Mouse (Mus musculus): ENCODE measurements around the gene Cbx5.
"Not testable (repeated sequence)": the region's sequence is repeated elsewhere in the genome, so short reads cannot be mapped to it uniquely, and the experiment has no call there.

Cbx5 gene

GRCm38 (mm10) chr15:103239685-103240159 is at the start of gene Cbx5:
Gene Cbx5 (minus strand): TSS chr15:103239816.
- DNase-seq (ENCODE audit: low spot score), result peak; percentile 90

- no peak for DNase-seq (ENCODE audit: low spot score)
These were observed 46.3 kb upstream of the Cbx5 start for GRCm38 (mm10) chr15:103285778-103286417.

- no peak for DNase-seq (ENCODE audit: low spot score)
These were observed 45.0 kb upstream of the Cbx5 start for GRCm38 (mm10) chr15:103284647-103285046.

DNA sequence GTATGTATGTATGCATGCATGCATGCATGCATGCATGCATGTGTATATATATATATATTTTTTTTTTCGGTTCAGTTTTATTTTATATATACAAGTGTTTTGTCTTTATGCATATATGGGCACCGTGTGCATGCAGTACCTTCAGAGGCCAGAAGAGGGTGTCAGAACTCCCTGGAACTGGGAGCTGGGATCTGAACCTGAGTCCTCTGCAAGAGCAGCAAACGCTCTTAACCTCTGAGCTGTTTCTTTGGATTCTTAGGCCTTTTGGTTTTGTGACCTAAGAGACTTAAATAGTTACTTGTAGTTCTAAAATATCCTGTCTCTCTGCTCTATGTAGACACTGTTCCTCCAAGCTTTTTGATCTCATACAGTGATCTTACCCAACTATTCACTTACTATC is 44.5 kb upstream of the Cbx5 start:
- peak; percentile 43 for DNase-seq (ENCODE audit: low spot score)

- DNase-seq (ENCODE audit: low spot score), result no peak
These were observed 42.0 kb upstream of the Cbx5 start for GRCm38 (mm10) chr15:103281465-103282205.

- DNase-seq (ENCODE audit: low spot score), result peak; percentile 47
These were observed 41.3 kb upstream of the Cbx5 start for GRCm38 (mm10) chr15:103280817-103281464.

- peak; percentile 45 for DNase-seq (ENCODE audit: low spot score)
These were observed 40.1 kb upstream of the Cbx5 start for GRCm38 (mm10) chr15:103279750-103280149.

GRCm38 (mm10) chr15:103277949-103278348 is 38.3 kb upstream of the Cbx5 start:
- DNase-seq (ENCODE audit: low spot score), result no peak

- not testable (repeated sequence) for DNase-seq (ENCODE audit: low spot score)
These were observed 36.3 kb upstream of the Cbx5 start for GRCm38 (mm10) chr15:103275943-103276342.

GRCm38 (mm10) chr15:103272419-103273279 is 33.0 kb upstream of the Cbx5 start, which contains the start of gene Copz1:
Gene Copz1 (plus strand): TSS chr15:103272714.
- peak; percentile 91 for DNase-seq (ENCODE audit: low spot score)

DNA sequence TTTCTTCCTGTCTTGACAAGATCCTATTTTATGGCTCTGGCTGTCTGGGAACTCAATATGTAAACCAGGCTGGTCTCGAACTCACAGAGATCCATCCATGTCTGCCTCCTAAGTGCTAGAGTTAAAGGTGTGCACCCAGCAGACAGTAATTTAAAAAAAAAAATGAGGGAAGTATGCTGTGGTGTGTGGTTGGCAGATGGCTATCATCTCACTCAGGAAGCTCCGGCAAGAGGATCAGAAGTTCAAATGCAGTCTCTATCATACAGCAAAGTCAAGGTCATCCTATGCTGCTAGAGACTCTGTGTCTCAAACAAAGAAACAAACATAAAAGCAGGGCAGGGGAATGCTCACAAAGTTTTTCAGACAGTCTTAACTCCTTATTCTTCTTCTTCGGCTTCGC is 29.3 kb upstream of the Cbx5 start:
- DNase-seq (ENCODE audit: low spot score), result no peak

DNA sequence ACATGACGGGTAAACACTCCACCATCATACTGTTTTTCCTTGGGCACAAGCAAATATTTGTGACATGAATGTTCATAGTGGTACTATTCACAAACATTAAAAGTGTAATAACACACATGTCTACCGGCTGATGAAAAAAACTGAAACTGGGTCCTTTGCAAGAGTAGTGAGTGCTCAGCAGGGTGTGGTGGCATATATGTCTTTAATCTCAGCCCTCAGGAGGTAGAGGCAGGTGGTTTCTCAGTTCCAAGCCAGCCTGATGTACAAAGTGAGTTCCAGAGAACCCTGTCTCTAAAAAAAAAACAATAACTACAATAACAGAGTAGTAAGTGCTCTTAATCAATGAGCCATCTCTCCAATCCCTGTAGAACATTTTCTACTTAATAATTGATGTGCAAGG is 25.2 kb upstream of the Cbx5 start:
- no peak for DNase-seq (ENCODE audit: low spot score)

- no peak for DNase-seq (ENCODE audit: low spot score)
These were observed 20.4 kb upstream of the Cbx5 start for GRCm38 (mm10) chr15:103259989-103260388.

- no peak for DNase-seq (ENCODE audit: low spot score)
These were observed 19.5 kb upstream of the Cbx5 start for GRCm38 (mm10) chr15:103259162-103259561.

GRCm38 (mm10) chr15:103257790-103258728 is 18.4 kb upstream of the Cbx5 start, which contains the start of gene Nfe2:
Gene Nfe2 (minus strand): TSS chr15:103258403.
- DNase-seq (ENCODE audit: low spot score), result peak; percentile 87

- no peak for DNase-seq (ENCODE audit: low spot score)
These were observed 16.8 kb upstream of the Cbx5 start for GRCm38 (mm10) chr15:103256210-103256986.

DNA sequence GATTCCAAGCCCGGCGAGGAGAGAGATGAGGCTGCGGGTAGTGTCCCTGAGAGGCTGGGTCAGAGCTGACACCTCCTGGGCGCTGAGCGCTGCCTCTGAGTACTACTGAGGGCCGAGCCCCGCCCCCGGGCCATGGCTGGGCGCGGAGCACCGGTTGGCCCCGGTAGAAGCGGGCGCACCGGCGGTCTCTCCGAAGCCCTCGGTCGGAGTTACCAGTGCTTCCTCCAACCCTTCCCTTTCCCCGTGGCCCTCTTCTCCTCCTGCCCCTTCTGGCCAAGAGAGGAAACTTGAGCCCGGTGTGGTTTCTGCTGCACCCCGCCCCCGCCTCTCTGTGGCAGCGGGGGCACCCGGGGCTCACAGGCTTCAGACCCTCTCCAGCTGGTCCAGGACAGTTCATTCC is 15.6 kb upstream of the Cbx5 start:
- peak; percentile 69 for DNase-seq (ENCODE audit: low spot score)

DNA sequence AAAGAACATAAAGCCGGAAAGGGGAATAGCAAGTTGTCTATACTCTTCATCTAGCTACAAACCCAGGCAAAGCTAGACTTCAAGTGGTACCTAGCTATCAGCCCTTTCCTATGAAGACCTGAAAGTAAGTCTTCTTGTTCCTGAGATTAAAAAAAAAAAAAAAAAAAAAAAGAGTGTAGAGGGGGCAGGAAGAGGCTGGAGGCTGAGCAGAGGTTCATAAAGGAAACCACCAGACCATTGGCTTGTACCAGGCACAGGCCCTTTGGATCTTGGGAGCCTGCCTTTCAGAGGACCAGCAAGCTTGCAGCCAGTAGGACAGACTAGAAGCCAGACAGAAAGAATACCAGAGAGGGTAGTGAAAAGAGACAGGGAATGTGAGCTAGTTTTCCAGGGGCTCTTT is 13.7 kb upstream of the Cbx5 start:
- DNase-seq (ENCODE audit: low spot score), result no peak

GRCm38 (mm10) chr15:103252660-103253059 is 13.0 kb upstream of the Cbx5 start:
- peak; percentile 52 for DNase-seq (ENCODE audit: low spot score)

DNA sequence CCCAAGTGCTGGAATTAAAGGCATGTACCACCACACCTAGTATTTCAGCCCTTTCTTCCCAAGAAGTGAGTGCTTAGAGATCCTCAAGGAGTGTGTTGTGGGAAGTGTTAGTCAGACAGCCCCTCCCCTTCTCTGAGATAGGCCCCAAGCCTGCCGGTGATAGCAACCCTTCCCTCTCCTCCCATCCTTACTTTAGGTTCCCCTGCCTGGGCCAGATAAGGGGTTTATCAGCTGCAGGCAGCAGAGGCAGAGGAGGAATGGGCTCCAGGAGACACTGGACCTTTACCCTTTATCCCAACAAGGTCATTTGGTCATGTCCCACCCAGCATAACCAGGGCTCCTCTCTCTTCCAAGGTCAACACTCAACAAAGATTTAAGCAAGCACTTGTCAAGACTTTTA is 12.0 kb upstream of the Cbx5 start:
- DNase-seq (ENCODE audit: low spot score), result peak; percentile 79

All from spleen, adult 12 weeks (tissue).